Mouse (Mus musculus): ENCODE results near the gene Npc2. TPM values are rescaled to one million over a fixed set of nuclear protein-coding genes. Genes with fewer than 3 reads are reported as not detected.
A peak's percentile ranks its signal among the peaks of the same experiment; 100 is the strongest.

The Npc2 gene
- polyA plus RNA-seq, 1 experiment, result 5.0 TPM

DNA sequence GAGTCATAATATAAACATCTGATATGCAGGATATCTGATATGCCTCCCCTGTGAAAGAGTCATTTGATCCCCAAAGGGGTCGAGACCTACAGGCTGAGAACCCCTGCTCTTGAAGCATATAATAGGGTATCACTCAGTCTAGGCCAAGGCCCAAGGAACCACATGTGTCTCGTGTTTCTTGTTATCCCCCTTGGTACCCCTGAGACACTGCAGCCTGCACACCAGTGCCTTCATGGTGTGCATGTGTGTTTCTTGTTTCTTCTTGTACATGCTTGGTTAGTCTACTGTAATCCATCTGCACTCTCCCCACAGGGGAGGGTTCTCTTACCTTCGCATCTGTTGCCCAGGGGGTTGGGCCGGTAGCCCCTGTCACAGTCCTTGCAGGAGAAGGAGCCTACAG lies 19.7 kb upstream of the Npc2 start:
- TF ChIP-seq TAL1 (IDR thresholded peaks at IDR 0.05; ENCODE audit: low read length) (no peak), GATA1 (IDR thresholded peaks at IDR 0.05; ENCODE audit: low read length) (no peak)
- Histone ChIP-seq H3K9me3 (ENCODE audit: control insufficient read depth, low read length) (no peaks in the 10 kb centered on the region), H3K27me3 (ENCODE audit: control insufficient read depth) (peaks cover 20% of the 10 kb centered on the region), H3K36me3 (ENCODE audit: control insufficient read depth) (no peaks in the 10 kb centered on the region), H3K4me3 (replicated peaks) (no peak overlapping the region), H3K4me1 (ENCODE audit: control insufficient read depth) (no peaks in the 10 kb centered on the region)

DNA sequence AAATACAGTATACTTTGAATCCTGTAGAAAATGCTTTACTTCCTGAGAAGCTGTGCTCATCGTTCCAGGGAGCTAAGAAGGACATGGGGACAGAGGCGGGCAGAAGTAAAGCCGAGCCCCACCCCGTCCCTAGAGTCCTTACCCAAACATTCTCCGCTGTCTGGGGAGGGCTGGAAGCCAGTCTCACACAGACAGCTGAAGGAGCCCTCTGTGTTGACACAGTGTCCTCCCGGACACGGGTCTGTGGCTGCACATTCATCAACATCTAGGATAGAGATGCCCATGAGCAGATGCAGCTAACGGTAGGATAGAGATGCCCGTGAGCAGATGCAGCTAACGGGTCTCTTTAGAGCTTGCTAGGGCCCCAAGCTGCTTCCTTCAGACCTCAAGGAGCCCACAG lies 17.9 kb upstream of the Npc2 start:
- TF ChIP-seq TAL1 (IDR thresholded peaks at IDR 0.05; ENCODE audit: low read length), result no peak
- no peak for TF ChIP-seq GATA1 (IDR thresholded peaks at IDR 0.05; ENCODE audit: low read length)
- Histone ChIP-seq H3K27me3 (ENCODE audit: control insufficient read depth) (peaks cover 19% of the 10 kb centered on the region), H3K4me3 (replicated peaks) (no peak overlapping the region), H3K9me3 (ENCODE audit: control insufficient read depth, low read length) (no peaks in the 10 kb centered on the region), H3K4me1 (ENCODE audit: control insufficient read depth) (no peaks in the 10 kb centered on the region), H3K36me3 (ENCODE audit: control insufficient read depth) (no peaks in the 10 kb centered on the region)

GRCm38 (mm10) chr12:84786091-84786490 lies 13.1 kb upstream of the Npc2 start:
- H3K9me3 ChIP-seq (ENCODE audit: control insufficient read depth, low read length), result no peaks in the 10 kb centered on the region
- no peaks in the 10 kb centered on the region for H3K36me3 ChIP-seq (ENCODE audit: control insufficient read depth)
- peaks cover 5% of the 10 kb centered on the region for H3K27me3 ChIP-seq (ENCODE audit: control insufficient read depth)
- TF ChIP-seq GATA1 (IDR thresholded peaks at IDR 0.05; ENCODE audit: low read length) (no peak), TAL1 (IDR thresholded peaks at IDR 0.05; ENCODE audit: low read length) (no peak)
- H3K4me1 ChIP-seq (ENCODE audit: control insufficient read depth), result peaks cover 20% of the 10 kb centered on the region
- H3K4me3 ChIP-seq (replicated peaks), result no peak overlapping the region

- Histone ChIP-seq H3K4me1 (ENCODE audit: control insufficient read depth) (peaks cover 20% of the 10 kb centered on the region), H3K36me3 (ENCODE audit: control insufficient read depth) (no peaks in the 10 kb centered on the region), H3K4me3 (replicated peaks) (no peak overlapping the region), H3K27me3 (ENCODE audit: control insufficient read depth) (peaks cover 3% of the 10 kb centered on the region), H3K9me3 (ENCODE audit: control insufficient read depth, low read length) (no peaks in the 10 kb centered on the region)
- TF ChIP-seq TAL1 (IDR thresholded peaks at IDR 0.05; ENCODE audit: low read length), result no peak
- TF ChIP-seq GATA1 (IDR thresholded peaks at IDR 0.05; ENCODE audit: low read length), result no peak
Observed at GRCm38 (mm10) chr12:84784604-84785381, 11.8 kb upstream of the Npc2 start.

DNA sequence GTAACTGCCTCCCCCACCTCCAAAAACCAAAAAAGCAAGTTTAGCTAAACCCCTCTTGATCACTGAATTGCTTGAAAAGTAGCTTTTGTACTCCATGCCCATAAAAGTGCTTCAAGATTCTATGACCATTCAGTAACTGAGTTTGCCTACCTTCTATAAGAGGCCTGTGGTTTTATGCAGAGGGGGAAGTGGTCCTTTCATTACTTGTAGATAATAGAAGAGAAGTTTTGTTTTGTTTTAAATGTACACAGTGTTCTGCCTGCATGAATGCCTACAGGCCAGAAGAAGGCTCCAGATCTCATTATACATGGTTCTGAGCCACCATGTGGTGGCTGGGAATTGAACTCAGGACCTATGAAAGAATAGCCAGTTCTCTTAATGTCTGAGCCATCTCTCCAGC lies 3.3 kb upstream of the Npc2 start:
- Histone ChIP-seq H3K27me3 (ENCODE audit: control insufficient read depth) (no peaks in the 10 kb centered on the region), H3K9me3 (ENCODE audit: control insufficient read depth, low read length) (no peaks in the 10 kb centered on the region), H3K4me3 (replicated peaks) (no peak overlapping the region), H3K4me1 (ENCODE audit: control insufficient read depth) (peaks cover 42% of the 10 kb centered on the region), H3K36me3 (ENCODE audit: control insufficient read depth) (peaks cover 32% of the 10 kb centered on the region)
- no peak for TF ChIP-seq TAL1 (IDR thresholded peaks at IDR 0.05; ENCODE audit: low read length)
- no peak for TF ChIP-seq GATA1 (IDR thresholded peaks at IDR 0.05; ENCODE audit: low read length)

GRCm38 (mm10) chr12:84774376-84774775 lies 1.4 kb upstream of the Npc2 start:
- Histone ChIP-seq H3K4me1 (ENCODE audit: control insufficient read depth) (peaks cover 55% of the 10 kb centered on the region), H3K27me3 (ENCODE audit: control insufficient read depth) (no peaks in the 10 kb centered on the region), H3K36me3 (ENCODE audit: control insufficient read depth) (peaks cover 43% of the 10 kb centered on the region), H3K9me3 (ENCODE audit: control insufficient read depth, low read length) (no peaks in the 10 kb centered on the region), H3K4me3 (replicated peaks) (peak overlapping the region; percentile 79)
- TF ChIP-seq GATA1 (IDR thresholded peaks at IDR 0.05; ENCODE audit: low read length) (no peak), TAL1 (IDR thresholded peaks at IDR 0.05; ENCODE audit: low read length) (no peak)

DNA sequence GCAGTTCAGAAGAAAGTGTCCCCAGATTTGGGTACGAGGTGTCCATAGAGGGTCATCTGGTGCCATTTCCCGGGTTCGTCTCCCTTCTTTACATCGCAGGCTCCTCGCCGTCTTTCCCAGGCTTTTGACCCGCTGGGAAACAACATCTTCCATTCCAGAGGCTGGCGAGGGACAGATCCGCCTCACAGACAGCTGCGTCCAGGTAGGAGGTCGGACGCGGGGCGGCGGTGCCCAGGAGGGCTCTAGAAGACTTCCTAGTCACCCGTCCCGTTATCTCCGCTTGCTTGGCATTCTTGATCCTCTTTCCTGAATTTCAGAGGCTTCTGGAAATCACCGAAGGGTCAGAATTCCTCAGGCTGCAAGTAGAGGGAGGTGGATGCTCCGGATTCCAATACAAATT lies 524 bp upstream of the Npc2 start:
- no peaks in the 10 kb centered on the region for H3K9me3 ChIP-seq (ENCODE audit: control insufficient read depth, low read length)
- H3K27me3 ChIP-seq (ENCODE audit: control insufficient read depth), result no peaks in the 10 kb centered on the region
- peak overlapping the region; percentile 79 for H3K4me3 ChIP-seq (replicated peaks)
- peaks cover 51% of the 10 kb centered on the region for H3K36me3 ChIP-seq (ENCODE audit: control insufficient read depth)
- TF ChIP-seq GATA1 (IDR thresholded peaks at IDR 0.05; ENCODE audit: low read length) (no peak), TAL1 (IDR thresholded peaks at IDR 0.05; ENCODE audit: low read length) (no peak)
- peaks cover 56% of the 10 kb centered on the region for H3K4me1 ChIP-seq (ENCODE audit: control insufficient read depth)

DNA sequence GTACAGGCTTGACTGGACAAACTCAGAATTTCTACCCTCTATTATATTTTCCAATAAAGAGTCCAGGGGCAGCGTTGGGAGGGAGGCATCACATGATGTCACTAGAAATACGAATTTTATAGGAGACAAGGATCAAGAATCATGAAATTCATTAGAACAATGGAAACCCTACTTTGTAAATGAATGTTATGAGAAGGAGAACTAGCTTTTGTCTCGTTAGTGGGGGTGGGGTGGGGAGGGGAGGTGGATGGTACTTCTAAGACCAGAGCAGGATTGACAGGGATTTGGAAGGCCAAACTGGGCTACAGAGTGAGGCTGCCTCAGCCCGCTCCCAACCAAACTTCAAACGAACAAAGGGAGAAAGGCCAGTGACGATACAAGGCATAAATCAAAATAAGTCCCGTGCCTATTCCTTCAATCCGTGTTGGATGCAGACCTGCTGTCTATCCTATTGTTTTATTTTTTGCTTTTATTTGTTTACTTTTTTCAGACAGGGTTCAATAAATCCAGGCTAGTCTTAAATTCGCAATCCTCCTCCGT lies 901 bp downstream of the Npc2 start:
- peaks cover 48% of the 10 kb centered on the region for H3K36me3 ChIP-seq (ENCODE audit: control insufficient read depth)
- TF ChIP-seq GATA1 (IDR thresholded peaks at IDR 0.05; ENCODE audit: low read length) (no peak), TAL1 (IDR thresholded peaks at IDR 0.05; ENCODE audit: low read length) (no peak)
- no peaks in the 10 kb centered on the region for H3K27me3 ChIP-seq (ENCODE audit: control insufficient read depth)
- H3K4me1 ChIP-seq (ENCODE audit: control insufficient read depth), result peaks cover 54% of the 10 kb centered on the region
- peak overlapping the region; percentile 79 for H3K4me3 ChIP-seq (replicated peaks)
- H3K9me3 ChIP-seq (ENCODE audit: control insufficient read depth, low read length), result no peaks in the 10 kb centered on the region

DNA sequence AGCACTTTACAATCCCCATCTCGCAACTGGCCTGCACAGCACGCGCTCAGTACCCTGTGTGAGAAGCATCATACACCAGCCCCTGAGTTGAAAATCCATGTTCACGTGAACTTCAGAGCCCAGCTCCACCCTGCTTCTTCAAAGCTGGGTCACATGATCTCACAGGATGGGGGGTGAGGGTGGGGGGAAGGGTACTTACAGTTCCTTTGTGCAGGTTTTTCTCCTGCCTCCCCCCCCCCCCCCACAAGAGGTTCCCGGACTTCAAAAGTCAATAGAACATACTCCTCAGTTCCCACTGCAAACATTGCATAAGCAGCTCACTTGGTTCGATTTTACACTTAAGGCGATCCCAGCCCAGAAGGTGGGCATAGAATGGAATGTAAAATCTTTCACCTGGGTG lies 3.3 kb downstream of the Npc2 start:
- H3K36me3 ChIP-seq (ENCODE audit: control insufficient read depth), result peaks cover 37% of the 10 kb centered on the region
- H3K4me3 ChIP-seq (replicated peaks), result no peak overlapping the region
- no peaks in the 10 kb centered on the region for H3K9me3 ChIP-seq (ENCODE audit: control insufficient read depth, low read length)
- no peak for TF ChIP-seq TAL1 (IDR thresholded peaks at IDR 0.05; ENCODE audit: low read length)
- no peak for TF ChIP-seq GATA1 (IDR thresholded peaks at IDR 0.05; ENCODE audit: low read length)
- H3K27me3 ChIP-seq (ENCODE audit: control insufficient read depth), result no peaks in the 10 kb centered on the region
- H3K4me1 ChIP-seq (ENCODE audit: control insufficient read depth), result peaks cover 45% of the 10 kb centered on the region
